Mouse (Mus musculus) T-helper 1 cell (primary cell): ENCODE measurements at regions not wholly inside any gene's neighbourhood (a gene's known extent, or its start where the extent isn't known, plus 50 kb on each side); places are given as distances from the start of the nearest gene placed in this dataset.
"Not testable (repeated sequence)": the region's sequence is repeated elsewhere in the genome, so short reads cannot be mapped to it uniquely, and the experiment has no call there.

Experiments used
- in situ Hi-C: fragments of 300-600 bp; cut with MboI, MseI; formaldehyde crosslinking; loops from one replicate; pipeline ENCODE4 v1.15.1; 2025; ENCODE audit warnings: high pct_unique_total_duplicates

DNA sequence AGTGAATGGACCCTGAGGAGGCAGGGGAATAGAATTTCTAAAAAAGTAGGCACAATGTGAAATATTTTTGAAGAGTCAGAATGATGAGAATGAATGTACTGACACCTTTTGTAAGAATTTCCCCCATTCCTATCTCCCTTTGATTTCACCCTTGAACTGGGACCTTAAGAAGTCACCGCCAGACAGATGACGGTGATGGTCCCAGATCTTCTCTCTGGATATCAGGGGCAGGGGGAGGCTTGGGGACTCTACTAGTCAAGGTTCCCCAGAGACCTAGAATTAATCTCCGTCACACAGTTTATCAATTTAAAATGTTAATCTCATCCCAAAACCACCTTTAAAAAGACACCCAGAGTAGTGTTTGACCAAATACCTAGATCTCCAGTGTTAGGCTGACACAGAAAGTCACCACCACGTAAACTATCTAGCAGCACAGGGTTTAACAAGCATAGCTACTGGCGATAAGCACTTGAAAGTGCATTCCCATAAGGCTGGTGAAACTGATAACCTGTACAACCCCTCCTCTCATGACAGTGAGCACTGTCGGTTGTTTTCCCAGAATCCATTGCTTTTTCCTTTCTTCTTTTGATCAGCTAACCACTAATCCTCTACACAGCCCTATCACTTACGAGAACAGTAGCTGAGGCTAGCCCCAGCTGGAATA, 163.5 kb upstream of the Cdkn3 start:
- in situ Hi-C loops = no loop called here

- in situ Hi-C loops = no loop called here
Measured at GRCm38 (mm10) chr14:46594151-46594550, 166.2 kb upstream of the Cdkn3 start.

DNA sequence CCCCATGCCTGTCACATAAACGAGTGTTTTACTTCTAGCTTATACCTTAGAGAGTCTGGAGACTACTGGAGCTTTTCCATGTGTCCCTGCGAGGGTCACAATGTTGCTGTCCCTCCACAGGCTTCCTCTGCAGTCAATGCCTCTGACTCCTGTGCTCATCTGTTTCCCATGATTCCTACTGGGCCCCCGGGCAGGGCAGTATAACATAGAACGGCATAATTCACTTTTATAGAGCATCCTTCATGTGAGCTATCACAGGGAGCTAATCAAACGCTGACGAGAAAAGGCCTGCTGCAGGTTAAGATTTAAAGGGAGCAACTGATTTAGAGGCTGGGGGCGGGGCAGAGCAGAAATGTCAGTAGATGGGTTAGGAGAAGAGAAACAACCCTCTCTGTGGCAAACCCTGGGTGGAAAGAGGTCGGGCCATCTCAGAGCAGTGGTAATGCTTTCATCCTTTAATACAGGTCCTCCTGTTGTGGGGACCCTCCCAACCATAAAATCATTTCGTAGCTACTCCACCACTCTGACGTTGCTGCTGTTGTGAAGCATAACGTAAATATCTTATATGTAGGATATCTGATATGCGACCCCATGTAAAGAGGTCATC, 168.5 kb upstream of the Cdkn3 start:
- in situ Hi-C loops = no loop called here

GRCm38 (mm10) chr14:46591211-46591610, 169.1 kb upstream of the Cdkn3 start:
- in situ Hi-C loops = no loop called here

DNA sequence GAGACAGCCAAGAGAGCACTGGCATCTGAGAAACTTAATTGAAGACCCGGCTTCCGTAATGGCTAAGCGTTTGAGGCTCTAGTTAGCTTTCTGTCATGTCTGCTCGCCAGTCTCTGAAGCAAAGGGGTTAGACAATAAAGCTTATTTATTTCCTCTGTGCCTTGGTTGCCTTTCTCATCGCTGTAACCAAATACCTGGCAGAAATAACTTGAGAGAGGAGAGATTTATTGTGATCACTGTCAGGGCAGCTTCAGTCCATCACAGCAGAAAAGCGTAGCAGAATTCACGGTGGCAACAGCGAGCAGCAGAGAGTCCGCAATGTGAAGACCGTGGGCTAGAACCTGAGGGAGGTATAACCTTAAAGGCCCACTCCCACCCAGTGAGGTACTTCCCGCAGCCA, 174.2 kb upstream of the Cdkn3 start:
- in situ Hi-C loops = no loop called here

DNA sequence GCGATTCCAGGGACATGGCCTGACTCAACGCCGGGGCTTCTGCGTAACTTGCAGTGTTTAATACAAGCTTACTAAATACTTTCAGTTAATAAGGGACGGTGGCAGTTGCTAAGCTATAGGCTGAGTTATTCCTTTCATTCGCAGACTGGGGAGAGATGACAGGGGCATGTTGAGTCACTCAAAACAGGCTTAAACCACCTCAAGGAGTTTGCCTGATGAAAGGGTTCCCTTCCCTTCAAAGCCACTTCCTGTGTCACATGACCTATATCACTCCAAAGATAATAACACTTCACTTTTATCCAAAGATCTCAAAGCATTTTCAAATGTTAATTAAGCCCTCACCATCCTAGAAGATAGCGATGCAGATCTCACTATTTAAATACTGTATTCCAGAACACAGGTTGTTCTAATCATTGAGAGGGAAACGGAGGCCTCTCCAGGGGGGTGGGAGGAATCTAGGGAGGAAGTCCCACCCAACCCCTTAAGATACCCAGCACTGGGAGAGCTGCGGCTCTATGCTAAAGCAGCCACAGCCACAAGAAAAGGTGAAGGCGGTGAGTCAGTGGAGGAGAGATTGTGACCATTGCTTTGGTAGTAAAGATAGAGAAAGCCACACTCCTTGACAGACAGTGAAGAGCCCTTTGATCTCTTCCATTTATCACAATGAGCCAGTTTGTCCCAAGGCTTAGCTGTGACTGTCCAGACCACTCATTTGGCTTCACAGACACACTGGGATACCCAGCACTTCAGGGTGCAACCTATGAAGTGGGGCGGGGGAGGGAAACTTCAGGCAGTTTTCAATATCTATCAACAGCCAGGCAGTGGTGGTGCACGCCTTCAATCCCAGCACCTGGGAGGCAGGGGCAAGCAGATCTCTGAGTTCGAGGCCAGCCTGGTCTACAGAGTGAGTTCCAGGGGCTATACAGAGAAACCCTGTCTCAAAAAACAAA, 182.0 kb upstream of the Cdkn3 start:
- in situ Hi-C loops = no loop called here

- in situ Hi-C loops = no loop called here
Measured at GRCm38 (mm10) chr14:46575889-46576288, 184.5 kb upstream of the Cdkn3 start.

- in situ Hi-C loops = no loop called here
Measured at GRCm38 (mm10) chr14:46575414-46575813, 184.9 kb upstream of the Cdkn3 start.

DNA sequence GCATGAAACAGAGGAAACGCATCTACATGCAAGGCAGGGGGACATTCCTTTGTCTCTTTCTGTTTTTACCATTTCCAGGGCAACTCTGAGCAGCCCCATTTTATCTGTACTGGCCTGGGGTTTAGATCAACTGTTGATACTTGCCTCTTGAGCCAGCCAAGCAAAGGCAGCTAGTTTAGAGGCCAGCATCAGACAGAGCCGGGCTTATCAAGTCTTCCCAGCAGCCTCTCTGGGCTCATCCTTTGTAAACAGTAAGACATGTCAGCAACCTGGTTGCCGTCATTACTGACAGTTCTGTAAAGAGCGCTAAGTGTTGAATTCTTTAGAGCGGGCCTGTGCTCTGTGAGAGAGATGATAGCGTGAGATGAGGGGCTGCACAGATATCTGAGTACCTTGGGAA, 182.9 kb upstream of the Bmp4 start:
- in situ Hi-C loops = no loop called here

DNA sequence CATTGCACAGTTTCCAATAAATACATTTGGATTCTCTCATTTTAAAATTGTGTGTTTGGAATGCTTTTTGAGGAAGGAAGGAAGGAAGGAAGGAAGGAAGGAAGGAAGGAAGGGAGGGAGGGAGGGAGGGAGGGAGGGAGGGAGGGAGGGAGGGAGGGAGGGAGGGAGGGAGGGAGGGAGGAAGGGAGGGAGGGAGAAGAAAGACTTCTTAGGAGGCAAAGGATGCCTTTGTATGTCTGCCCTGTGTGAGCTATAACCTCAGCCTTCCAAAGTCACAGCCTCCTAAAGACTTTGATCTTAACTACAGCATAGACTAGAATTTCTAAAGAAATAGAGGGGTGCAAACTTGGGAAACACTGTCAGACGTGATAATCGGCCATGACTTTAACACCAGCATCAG, 182.5 kb upstream of the Bmp4 start:
- in situ Hi-C loops = not testable (repeated sequence)

- in situ Hi-C loops = no loop called here
Measured at GRCm38 (mm10) chr14:46571841-46572240, 181.4 kb upstream of the Bmp4 start.

DNA sequence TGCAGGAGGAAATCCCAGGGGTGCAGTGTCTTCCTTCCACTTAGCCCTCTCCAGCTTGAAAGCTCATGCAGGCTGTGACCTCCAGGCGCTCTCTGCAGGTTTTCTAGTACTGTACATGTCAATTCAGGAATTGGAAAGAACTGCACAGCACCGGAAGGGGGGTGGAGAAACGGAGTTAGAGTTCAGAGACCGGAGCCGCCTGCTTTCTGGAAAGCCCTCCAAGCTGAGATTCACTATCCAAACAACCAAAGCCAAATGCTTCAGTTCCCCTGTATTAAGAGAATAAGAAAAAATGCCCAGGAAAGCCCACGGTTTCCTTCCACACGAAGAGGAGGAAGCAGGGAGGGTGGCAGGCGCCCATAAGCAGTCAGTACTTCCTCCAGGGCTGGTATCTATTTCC, 178.8 kb upstream of the Bmp4 start:
- in situ Hi-C loops = no loop called here

GRCm38 (mm10) chr14:46567411-46567780, 176.9 kb upstream of the Bmp4 start:
- in situ Hi-C loops = no loop called here

- in situ Hi-C loops = no loop called here
Measured at GRCm38 (mm10) chr14:46566681-46567410, 176.4 kb upstream of the Bmp4 start.

DNA sequence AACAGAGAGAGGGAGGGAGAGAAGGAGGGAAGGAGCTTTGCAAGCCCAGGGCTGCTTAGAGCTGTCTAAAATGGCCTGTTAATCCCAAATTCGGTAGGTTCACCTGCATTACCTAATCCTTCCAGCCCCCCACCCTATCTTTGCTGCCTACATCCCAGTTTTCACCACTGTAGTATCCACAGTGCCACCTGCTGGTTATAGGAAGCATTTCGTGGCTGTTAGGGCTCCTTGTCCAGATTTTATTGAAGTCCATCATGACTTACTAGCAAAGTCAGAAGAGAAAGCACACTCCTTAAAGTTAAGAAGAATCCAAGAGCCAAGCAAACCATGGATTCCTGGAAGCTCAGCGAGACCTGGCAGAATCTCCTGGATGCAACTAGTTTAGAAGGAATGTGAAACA, 174.5 kb upstream of the Bmp4 start:
- in situ Hi-C loops = no loop called here

- in situ Hi-C loops = no loop called here
Measured at GRCm38 (mm10) chr14:46562016-46562415, 171.5 kb upstream of the Bmp4 start.

- in situ Hi-C loops = no loop called here
Measured at GRCm38 (mm10) chr14:46553239-46553638, 162.8 kb upstream of the Bmp4 start.

DNA sequence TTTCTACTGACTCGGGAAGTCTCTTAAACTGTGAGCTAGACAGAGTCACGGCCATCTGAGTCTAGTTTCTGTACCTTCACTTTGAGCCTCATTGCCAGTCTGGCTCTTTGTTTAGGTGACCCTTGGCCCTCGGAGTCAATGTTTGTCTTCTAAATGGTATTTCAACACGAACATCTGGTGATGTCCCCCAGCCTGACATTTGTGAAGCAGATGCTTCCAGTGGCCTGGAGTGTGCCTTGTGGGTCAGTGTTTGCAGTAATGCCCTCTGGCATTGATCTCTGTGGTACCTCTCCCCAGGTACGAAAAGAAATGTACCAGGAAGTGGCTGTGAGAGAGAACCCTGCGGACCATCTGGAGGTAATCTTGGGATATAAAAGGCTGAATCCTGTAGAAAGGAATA, 155.7 kb upstream of the Bmp4 start:
- in situ Hi-C loops = no loop called here

DNA sequence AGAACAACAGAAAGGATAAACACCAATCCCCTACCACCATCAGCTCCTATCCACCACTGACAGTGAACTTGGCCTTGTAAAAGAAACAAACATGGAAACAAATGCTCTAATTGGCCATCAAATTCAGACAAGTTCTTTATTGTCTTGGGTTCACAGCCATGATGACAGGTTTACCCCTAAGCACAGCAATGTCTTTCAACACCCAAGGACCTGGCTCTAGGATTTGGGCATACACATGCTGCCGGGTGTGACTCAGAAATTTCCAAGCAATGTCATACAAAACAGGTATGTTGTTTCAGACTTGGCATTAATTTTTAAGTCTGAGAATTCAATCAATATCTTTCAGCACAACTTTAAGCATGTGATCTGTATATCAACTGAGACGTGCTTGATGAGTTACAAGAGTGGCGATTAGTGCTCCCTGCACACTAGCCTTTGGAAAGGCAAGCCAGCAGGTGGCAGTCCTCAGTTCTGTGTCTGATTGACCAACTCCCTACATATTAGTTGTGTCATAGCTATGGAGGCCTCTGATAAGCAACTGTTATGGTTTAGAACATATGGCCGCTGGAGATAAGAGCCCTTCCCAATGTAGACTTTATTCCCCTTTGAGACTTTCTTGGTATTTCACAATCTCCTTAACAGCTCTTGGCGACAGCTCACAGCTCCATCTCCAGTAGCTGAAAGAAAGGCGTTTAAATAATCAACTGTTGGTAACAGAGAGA, 149.2 kb upstream of the Bmp4 start:
- in situ Hi-C loops = no loop called here

GRCm38 (mm10) chr14:46536002-46536762, 145.7 kb upstream of the Bmp4 start:
- in situ Hi-C loops = no loop called here

GRCm38 (mm10) chr14:46532697-46533096, 142.2 kb upstream of the Bmp4 start:
- in situ Hi-C loops = no loop called here
